Mouse (Mus musculus) cerebellum, postnatal 10 days (tissue): Measurements from ENCODE around the gene Itgb1bp1.

Experiments
- DNase-seq, 2 experiments: peaks; one replicate each; pipeline ENCODE4 v3.0.0; 2021; ENCODE audit warnings: mixed read lengths in 2 of 2

Itgb1bp1 gene

DNA sequence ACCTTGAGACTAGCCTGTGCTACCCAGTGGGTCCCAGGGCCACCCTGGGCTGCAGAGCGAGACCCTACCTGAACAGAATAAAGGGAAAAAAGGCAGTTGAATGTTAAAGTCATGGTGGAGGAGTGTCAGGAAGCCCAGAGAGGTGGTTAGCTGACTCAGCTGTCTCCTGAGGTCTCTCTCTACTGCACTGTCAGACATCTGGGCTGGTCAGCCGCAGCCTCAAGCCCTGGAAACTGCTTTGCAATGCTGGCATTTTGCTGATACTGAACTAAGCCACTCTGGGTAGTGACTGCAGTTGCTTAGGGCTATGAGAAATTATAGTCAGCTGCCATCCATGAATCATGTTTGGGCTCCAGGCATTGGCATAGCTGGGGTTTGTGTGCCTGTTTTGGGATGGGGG is 51.5 kb downstream of the Itgb1bp1 start:
- no peak for DNase-seq

GRCm38 (mm10) chr12:21233727-21234126 is 52.4 kb downstream of the Itgb1bp1 start:
- no peak for DNase-seq

- DNase-seq, result no peak
Measured at GRCm38 (mm10) chr12:21229076-21229918, 56.8 kb downstream of the Itgb1bp1 start.

DNA sequence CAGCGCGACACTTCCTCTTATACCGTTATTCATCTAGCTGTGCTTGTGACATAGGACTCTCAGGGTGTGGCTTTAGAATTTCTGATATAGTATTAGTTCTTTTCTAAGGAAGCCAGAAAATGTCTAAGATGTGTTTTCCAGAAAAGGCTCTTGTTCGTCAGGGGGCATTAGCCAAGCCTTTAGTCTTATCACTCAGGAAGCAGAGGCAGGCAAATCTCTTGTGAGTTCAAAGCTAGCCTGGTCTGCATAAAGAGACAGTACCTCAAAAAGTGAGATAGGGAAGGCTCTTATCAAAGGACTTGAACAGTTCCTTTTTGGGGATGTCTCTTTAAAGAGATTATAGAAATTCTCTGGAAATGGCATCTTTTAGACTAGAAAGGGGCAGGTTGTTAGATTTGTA is 57.4 kb downstream of the Itgb1bp1 start:
- no peak for DNase-seq

GRCm38 (mm10) chr12:21227076-21227980 is 58.8 kb downstream of the Itgb1bp1 start:
- DNase-seq, result peak; percentile 58 to 63

DNA sequence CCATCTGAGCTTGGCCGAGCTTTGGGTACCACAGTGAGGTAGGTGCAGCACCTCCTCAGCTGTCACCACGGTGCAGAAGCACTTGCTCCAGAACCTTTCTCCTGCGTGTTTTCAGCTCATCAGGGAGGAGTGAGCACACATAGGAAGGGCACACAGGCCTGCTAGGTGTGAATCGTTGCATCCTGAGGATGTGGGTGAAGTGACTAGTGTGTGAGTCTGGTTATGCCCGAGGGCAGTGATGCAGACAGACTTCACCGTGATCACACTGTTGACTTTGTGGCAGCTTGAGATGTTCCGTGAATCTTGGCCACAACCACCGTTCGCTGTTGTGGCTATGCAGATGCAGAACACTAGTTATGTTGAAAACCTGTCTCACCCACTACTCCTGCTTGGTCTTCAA is 59.8 kb downstream of the Itgb1bp1 start:
- DNase-seq, result no peak

DNA sequence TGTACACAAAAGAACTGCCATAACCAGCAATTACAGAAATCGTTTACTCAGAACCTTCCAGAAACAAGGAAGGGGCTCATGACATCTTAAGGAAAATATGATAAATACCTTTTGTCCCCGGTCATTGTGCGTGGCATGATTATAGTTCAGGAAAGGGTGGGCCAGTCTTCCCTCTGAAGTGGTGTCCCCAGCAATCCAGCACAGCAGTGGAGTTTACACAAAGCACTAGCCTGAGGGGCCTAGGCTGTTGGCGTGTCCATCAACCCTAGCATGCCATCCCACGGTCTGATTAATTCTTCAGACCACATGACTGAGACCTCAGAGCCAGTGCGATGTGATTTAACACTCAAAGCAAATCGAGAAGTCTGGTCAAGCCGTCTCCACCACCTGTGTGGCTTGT is 60.7 kb downstream of the Itgb1bp1 start:
- peak in 1 of 2 experiments; percentile 14 for DNase-seq

- DNase-seq, result no peak
Measured at GRCm38 (mm10) chr12:21223923-21224322, 62.2 kb downstream of the Itgb1bp1 start.

GRCm38 (mm10) chr12:21220596-21220995 is 65.5 kb downstream of the Itgb1bp1 start:
- no peak for DNase-seq

DNA sequence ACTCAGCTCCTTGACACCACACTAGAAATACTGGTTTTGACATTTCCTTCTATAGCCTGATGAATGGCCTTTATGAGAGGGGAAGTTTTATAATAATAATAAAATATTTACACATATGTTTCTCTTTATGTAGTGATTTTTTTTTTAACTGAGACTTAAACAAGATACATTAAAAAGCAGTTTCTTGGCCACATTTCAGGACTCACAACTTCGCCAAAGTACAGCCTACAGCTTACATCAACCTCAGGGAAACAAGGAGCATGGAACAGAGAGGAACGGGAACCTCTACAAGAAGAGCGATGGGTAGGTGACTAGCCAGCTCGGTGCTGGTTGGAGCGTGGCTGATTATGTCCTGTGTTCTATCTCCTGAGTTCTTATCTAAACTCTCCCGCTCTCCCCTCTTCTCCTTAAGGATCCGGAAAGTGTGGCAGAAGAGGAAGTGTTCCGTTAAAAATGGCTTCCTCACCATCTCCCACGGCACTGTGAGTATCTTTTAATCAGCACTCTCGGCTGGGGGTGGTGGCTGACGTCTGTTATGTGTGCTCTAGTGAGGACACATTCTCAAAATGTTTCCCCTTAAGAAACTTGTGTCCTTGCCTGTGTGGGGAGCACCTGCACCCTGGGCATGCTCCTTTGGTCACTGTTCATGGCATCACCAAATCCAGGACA is 68.2 kb downstream of the Itgb1bp1 start:
- DNase-seq, result no peak

DNA sequence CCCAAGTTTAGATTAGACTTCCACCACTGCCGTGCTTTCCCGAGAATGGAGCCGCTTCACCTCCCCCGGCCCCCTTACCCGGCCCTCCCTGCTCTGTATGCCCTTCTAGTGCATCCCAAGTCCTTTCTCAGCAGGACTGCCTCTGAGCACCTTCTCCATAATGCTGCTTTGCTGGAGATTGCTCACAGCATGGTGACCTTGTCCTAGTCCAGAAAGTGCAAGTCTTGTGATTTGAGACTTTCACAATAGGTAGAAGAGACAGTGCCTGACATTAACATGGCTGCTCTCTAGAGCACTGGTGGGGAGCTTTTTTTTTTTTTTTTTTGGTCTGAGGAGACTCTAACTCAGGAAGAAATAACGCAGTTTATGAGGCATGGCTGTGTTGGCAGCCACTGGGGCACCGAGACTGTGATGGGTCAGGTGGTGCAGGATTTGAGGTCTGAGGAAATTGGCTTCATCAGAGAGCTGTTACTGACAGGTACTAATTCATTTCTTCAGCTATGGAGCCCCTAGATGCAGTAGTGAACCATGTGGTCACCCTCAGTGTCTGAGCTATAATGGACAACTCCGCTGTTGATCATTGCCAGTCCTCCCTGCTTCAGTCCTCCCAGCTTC is 71.4 kb downstream of the Itgb1bp1 start:
- DNase-seq, result no peak

- no peak for DNase-seq
Measured at GRCm38 (mm10) chr12:21212876-21213275, 73.2 kb downstream of the Itgb1bp1 start.

DNA sequence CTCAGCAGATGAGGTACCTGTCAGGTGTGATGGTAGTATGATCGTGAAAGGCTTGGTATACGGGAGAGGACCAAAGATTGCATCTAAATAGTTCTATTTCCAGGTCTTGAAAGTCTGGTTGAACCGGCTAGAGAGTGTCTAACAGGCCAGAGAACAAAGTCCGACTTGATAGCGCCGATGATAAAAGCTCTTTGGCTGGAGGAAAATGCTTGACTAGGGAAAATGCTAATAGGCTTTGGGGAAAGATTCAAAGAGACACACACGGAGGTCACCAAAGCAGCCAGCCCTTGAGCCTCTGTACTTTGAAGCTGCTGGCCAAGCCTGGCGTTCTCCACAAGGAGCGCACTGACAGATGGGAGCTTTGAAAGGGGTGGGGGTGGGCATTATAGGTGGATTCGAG is 76.8 kb downstream of the Itgb1bp1 start:
- no peak for DNase-seq

- DNase-seq, result no peak
Measured at GRCm38 (mm10) chr12:21208172-21208795, 77.8 kb downstream of the Itgb1bp1 start.

DNA sequence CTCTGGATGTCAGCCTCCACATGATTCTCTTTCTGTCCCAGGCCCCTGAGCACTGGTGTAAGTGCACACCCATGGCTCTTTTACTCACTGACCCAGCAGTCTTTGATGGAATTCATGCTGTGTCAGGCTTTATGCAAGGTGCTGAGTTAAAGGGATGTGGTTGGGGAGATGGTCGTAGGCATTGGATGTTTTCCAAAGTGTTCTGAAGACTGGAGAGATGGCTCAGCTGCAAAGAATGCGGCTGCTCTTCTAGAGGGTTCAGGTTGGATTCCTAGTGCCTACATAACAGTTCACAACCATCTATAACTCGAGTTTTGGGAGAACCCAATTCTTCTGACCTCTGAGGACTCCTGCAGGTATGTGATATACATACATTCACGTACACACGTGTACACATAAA is 78.7 kb downstream of the Itgb1bp1 start:
- no peak for DNase-seq

- DNase-seq, result no peak
Measured at GRCm38 (mm10) chr12:21205799-21206198, 80.3 kb downstream of the Itgb1bp1 start.

- peak; percentile 50 to 52 for DNase-seq
Measured at GRCm38 (mm10) chr12:21204701-21205312, 81.3 kb downstream of the Itgb1bp1 start.

DNA sequence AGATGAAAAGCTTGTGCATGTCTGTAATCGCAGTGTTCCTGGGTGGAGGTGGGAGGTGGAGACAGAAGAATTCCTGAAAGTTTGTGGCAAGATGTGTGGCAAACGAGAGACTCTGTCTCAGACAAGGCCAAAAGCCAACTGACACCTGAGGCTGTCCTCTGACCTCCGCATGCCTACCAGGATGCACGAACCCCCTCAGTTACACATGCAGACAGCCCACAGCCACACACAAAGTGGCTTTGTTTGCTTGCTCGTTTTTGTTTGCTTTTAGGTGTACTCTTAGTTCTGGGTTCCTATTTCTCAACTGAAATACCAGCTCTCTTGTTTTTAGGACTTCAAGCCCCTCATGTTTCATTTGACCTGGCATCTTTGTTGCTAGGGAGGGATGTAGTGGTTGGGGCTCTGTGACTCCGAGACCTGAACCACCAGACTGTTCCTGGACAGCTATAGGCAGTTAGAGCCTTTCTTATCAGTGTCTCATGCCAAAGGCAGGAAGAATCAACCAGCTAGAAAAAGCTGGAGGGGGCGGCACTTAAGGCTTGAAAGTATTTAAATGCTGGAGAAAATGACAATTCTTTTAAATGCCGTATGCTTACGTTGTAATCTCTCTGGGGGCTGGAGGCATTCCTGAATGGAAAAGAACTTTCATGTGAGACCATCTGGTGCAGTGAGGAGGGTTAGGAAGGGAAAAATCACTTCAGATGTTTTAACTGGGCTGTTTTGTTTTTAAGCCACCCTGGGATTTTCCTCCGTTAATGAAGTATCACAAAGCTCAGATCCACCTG is 84.4 kb downstream of the Itgb1bp1 start:
- DNase-seq, result no peak

DNA sequence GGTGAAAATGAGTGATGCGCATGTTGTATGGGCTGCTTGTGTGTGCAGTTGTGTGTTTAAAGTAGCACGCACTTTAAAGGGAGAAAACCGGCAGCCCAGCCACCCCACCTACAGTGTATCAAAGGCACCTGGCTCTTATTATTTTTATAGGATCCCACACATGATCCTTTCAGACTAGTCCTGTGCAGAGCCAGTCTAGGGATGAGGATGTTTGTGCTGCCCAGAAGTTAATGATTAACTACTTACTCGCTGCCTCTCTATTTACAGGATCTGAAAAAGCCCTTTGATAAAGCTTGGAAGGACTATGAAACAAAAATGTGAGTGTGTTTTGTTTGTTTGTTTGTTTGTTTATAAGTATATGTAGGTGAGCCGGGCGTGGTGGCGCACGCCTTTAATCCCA is 85.5 kb downstream of the Itgb1bp1 start:
- no peak for DNase-seq

GRCm38 (mm10) chr12:21196420-21196819 is 89.7 kb downstream of the Itgb1bp1 start:
- DNase-seq, result no peak

DNA sequence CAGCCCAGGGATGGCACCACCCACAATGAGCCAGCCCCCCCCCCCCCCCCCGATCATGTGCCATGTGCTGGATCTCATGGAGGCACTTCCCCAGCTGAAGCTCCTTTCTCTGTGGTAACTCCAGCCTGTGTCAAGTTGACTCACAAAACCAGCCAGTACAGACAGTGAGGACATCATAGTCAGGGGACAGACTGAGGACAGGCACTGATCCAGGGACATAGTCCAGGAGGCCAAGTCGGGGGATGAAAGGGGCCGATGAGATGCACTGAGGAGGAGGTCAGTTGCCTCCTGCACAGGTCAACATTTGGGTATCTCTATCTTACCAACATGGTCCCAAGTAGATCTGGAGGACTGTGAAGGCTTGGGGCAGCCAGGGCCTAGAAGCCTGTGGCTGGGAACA is 90.6 kb downstream of the Itgb1bp1 start:
- no peak for DNase-seq
